21 mouse cellular contexts compared by ENCODE assay signal in the genomic region with DNA sequence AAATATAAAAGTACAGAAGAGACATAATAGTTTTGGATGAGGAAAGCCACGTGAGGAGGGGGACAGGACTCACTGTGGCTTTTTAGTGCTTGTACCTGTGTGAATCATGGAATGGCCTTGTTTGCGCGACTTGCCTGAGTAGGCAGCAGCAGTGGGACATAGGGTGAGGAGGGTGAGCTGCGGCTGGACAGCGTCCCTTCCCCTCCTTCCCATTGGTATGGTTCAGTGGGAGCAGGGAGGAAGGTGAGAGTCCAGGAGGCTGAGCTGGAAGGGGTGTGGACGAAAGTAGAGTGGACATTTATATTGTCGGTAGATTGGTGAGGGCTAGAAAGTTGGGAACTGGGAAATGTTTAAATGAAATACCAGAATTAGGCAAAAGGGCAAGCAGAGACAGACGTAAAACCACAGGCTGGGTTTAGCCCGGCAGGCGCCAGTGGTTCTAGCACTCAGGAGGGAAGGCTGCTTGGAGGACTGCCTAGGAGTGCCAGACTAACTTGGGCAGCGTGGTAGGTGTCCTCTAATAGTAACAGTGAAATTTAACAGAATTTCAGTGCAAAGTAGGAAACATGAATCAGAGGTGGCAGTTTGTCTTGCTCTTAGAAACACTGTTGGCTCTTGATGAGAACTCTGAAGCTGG. TPM values are rescaled to one million over a fixed set of nuclear protein-coding genes. Genes with fewer than 3 reads are reported as not detected.
A peak's percentile ranks its signal among the peaks of the same experiment; 100 is the strongest.
DNase-seq lines count a peak whose midpoint lies in the region; TF ChIP-seq lines count a peak whose summit lies in the region.
"Had no signal": no experiment of that assay in that cellular context is flagged by ENCODE, and none has a peak within 500 bp of the region (broad histone marks: within the 10 kb centered on the region; RNA-seq: fewer than 3 reads in every experiment).

No protein-coding gene starts in this region.

- no peak for TF ChIP-seq POLR2A in heart, adult 2 months (IDR thresholded peaks at IDR 0.05; ENCODE audit: insufficient read depth, low read depth, low read length)
- no peak for TF ChIP-seq POLR2A in liver, adult 2 months (IDR thresholded peaks at IDR 0.05; ENCODE audit: extremely low read depth, insufficient read depth, low read length)

- TF ChIP-seq CTCF in heart, adult 2 months (IDR thresholded peaks at IDR 0.05) = no peak
- TF ChIP-seq CTCF in liver, adult 2 months (IDR thresholded peaks at IDR 0.05; ENCODE audit: low read depth, low read length) = no peak

- intact Hi-C loops in heart, adult 2 months (cut with DNase I) = no loop called here

- H3K4me1 ChIP-seq in heart, adult 2 months (ENCODE audit: control insufficient read depth, insufficient read depth, low read length) = peaks cover 3% of the 10 kb centered on the region
- peaks cover 24% of the 10 kb centered on the region for H3K4me1 ChIP-seq in liver, adult 2 months (ENCODE audit: control insufficient read depth, insufficient read depth, low read length)
- peaks cover 2% of the 10 kb centered on the region; the same call in 1 of the 2 replicates for H3K4me1 ChIP-seq in brown adipose tissue, adult 24 weeks (ENCODE audit: control insufficient read depth, insufficient read depth, insufficient read length, low read length)
- H3K4me1 ChIP-seq: embryonic facial prominence, embryonic 10.5 days; forebrain, embryonic 15.5 days; heart, embryonic 13.5 days; hindbrain, embryonic 15.5 days; intestine, embryonic 15.5 days; kidney, embryonic 15.5 days; limb, embryonic 10.5 days; midbrain, embryonic 13.5 days had no signal

- H3K4me3 ChIP-seq in heart, adult 2 months = no peak overlapping the region
- no peak overlapping the region for H3K4me3 ChIP-seq in liver, adult 2 months (ENCODE audit: insufficient read depth, low read depth, low read length)
- H3K4me3 ChIP-seq in brown adipose tissue, adult 24 weeks (ENCODE audit: insufficient read depth, low read depth, low read length) = no peak overlapping the region
- H3K4me3 ChIP-seq: embryonic facial prominence, embryonic 10.5 days; forebrain, embryonic 15.5 days; heart, embryonic 13.5 days; hindbrain, embryonic 15.5 days; intestine, embryonic 15.5 days; kidney, embryonic 15.5 days; limb, embryonic 10.5 days; midbrain, embryonic 13.5 days had no signal

- DNase-seq in adrenal gland, postnatal 10 days = peak; percentile 42
- no peak for DNase-seq in adrenal gland, adult 18-20 months (ENCODE audit: low spot score in 2 of 2)
- peak in 1 of 2 experiments; percentile 14 for DNase-seq in heart, adult 2 months
- no peak for DNase-seq in heart, postnatal 4 days
- DNase-seq in liver, adult 2 months (ENCODE audit: extremely low read depth, low read depth, low spot score) = peak; percentile 22
- DNase-seq in liver = no peak
- DNase-seq in layer of hippocampus, postnatal 25 days (ENCODE audit: extremely low spot score in 1 of 2, low spot score in 1 of 2) = no peak
- DNase-seq: cerebellum, adult 11 months; cerebellum, adult 9-11 months; gastrocnemius, postnatal 36 days; lung, adult 2 months; lung, postnatal 14 days had no signal

- peaks cover 7% of the 10 kb centered on the region; the same call in 1 of the 2 replicates for H3K79me2 ChIP-seq in heart, adult 2 months (replicated peaks; ENCODE audit: control insufficient read depth, insufficient read depth, low read length)
- peaks cover 32% of the 10 kb centered on the region; the same call in 1 of the 2 replicates for H3K79me2 ChIP-seq in liver, adult 2 months (ENCODE audit: control insufficient read depth, insufficient read depth, low read length)

- 56% methylated on average over 11 of the region's 11 CpGs for WGBS in heart, adult 2 months
- 32% methylated on average over 11 of the region's 11 CpGs for WGBS in liver, adult 2 months

- H3K27me3 ChIP-seq in heart, adult 2 months (ENCODE audit: control insufficient read depth, insufficient read depth, low read length) = no peaks in the 10 kb centered on the region
- no peaks in the 10 kb centered on the region for H3K27me3 ChIP-seq in liver, adult 2 months (ENCODE audit: control insufficient read depth, insufficient read depth, low read length)
- H3K27me3 ChIP-seq: forebrain, embryonic 15.5 days; heart, embryonic 13.5 days; hindbrain, embryonic 15.5 days; intestine, embryonic 15.5 days; kidney, embryonic 15.5 days; midbrain, embryonic 13.5 days had no signal

- H3K9ac ChIP-seq in heart, adult 2 months (ENCODE audit: low read depth, low read length) = peak overlapping the region; percentile 19; the same call in 1 of the 2 replicates
- no peak overlapping the region for H3K9ac ChIP-seq in liver, adult 2 months (ENCODE audit: low read depth, low read length)
- H3K9ac ChIP-seq: forebrain, embryonic 15.5 days; heart, embryonic 13.5 days; hindbrain, embryonic 15.5 days; intestine, embryonic 15.5 days; kidney, embryonic 15.5 days; midbrain, embryonic 13.5 days had no signal

- no peak for TF ChIP-seq EP300 in heart, adult 2 months (IDR thresholded peaks at IDR 0.05; ENCODE audit: insufficient read depth, low read depth, low read length)

- peaks cover 8% of the 10 kb centered on the region for H3K36me3 ChIP-seq in heart, adult 2 months (ENCODE audit: control insufficient read depth, insufficient read depth, low read length)
- peaks cover 22% of the 10 kb centered on the region for H3K36me3 ChIP-seq in liver, adult 2 months (ENCODE audit: control insufficient read depth, insufficient read depth, low read length)

- H3K27ac ChIP-seq in heart, adult 2 months = no peak overlapping the region; the same call in 1 of the 2 replicates
- no peak overlapping the region for H3K27ac ChIP-seq in liver, adult 2 months (replicated peaks; ENCODE audit: insufficient read depth, low read depth, low read length)
- peak overlapping the region; percentile 75 for H3K27ac ChIP-seq in brown adipose tissue, adult 24 weeks (replicated peaks; ENCODE audit: low read depth, low read length)
- H3K27ac ChIP-seq: embryonic facial prominence, embryonic 10.5 days; forebrain, embryonic 15.5 days; heart, embryonic 13.5 days; hindbrain, embryonic 15.5 days; intestine, embryonic 15.5 days; kidney, embryonic 15.5 days; limb, embryonic 10.5 days; midbrain, embryonic 13.5 days had no signal

RNA-seq across cellular contexts. Expression of gene Rhot1, which starts 10.0 kb away (rescaled TPM):
- 10 to 100 TPM; 56.5 to 69.3 TPM for total RNA-seq in adrenal gland, postnatal 10 days (2021)
- total RNA-seq in adrenal gland, adult 18-20 months (2021) = 10 to 100 TPM; 54.4 to 71.5 TPM
- 10 to 100 TPM; 57.2 to 60.7 TPM for total RNA-seq in heart, adult 2 months (2021)
- polyA plus RNA-seq in heart, adult 2 months (2012; rRNA removed) = 38.7 and 69.5 TPM in 2 replicates
- total RNA-seq in heart, postnatal 4 days (2021) = 10 to 100 TPM; 62.6 to 63.8 TPM
- total RNA-seq in liver, adult 2 months (2014; rRNA removed) = 32.1 and 37.1 TPM in 2 replicates
- 8.4 and 8.9 TPM in 2 replicates for polyA plus RNA-seq in liver, adult 2 months (2012; rRNA removed)
- polyA plus RNA-seq in brown adipose tissue, adult 24 weeks (2012; ENCODE audit: insufficient read depth, insufficient read length, missing spikeins) = 40.7 and 54.8 TPM in 2 replicates
- 10 to 100 TPM; 68.2 to 71.2 TPM for total RNA-seq in layer of hippocampus, postnatal 25 days (2021)

RNA-seq across cellular contexts. Expression of gene Rnf135, which starts 35.1 kb away (rescaled TPM):
- 10 to 100 TPM in 1 of 2 experiments, 1 to 10 TPM in 1; 6.9 to 11.0 TPM for total RNA-seq in adrenal gland, postnatal 10 days (2021)
- 1 to 10 TPM; 5.9 to 9.1 TPM for total RNA-seq in adrenal gland, adult 18-20 months (2021)
- total RNA-seq in heart, adult 2 months (2021) = 1 to 10 TPM; 4.4 to 4.6 TPM
- 5.4 and 6.3 TPM in 2 replicates for polyA plus RNA-seq in heart, adult 2 months (2012; rRNA removed)
- 1 to 10 TPM; 5.2 to 8.5 TPM for total RNA-seq in heart, postnatal 4 days (2021)
- total RNA-seq in liver, adult 2 months (2014; rRNA removed) = 6.1 and 6.6 TPM in 2 replicates
- polyA plus RNA-seq in liver, adult 2 months (2012; rRNA removed) = 9.4 and 11.0 TPM in 2 replicates
- 4.2 and 4.3 TPM in 2 replicates for polyA plus RNA-seq in brown adipose tissue, adult 24 weeks (2012; ENCODE audit: insufficient read depth, insufficient read length, missing spikeins)
- 1 to 10 TPM; 3.5 to 3.9 TPM for total RNA-seq in layer of hippocampus, postnatal 25 days (2021)

Comparison
In these comparisons a context has a peak if more than half of its experiments do, and no peak if none do; other contexts are left out.
1. DNase-seq: peak in adrenal gland, postnatal 10 days (single experiment) and liver, adult 2 months (single experiment); none in adrenal gland, adult 18-20 months (0 of 2), heart, postnatal 4 days (single experiment), liver (single experiment) and layer of hippocampus, postnatal 25 days (0 of 2).